Mouse (Mus musculus) embryonic fibroblast, embryonic 13.5 days (primary cell): ENCODE data around the gene Pld4.

Source experiments
- CTCF ChIP-seq: IDR thresholded peaks from 2 replicates; pipeline ENCODE4 v1.5.1; 2011; ENCODE audit warnings: mild to moderate bottlenecking, control low read depth, low read length, moderate library complexity, borderline replicate concordance; ENCODE audit not compliant: insufficient read depth
- POLR2A ChIP-seq: IDR thresholded peaks from 2 replicates; pipeline ENCODE4 v1.6.1; 2011; ENCODE audit warnings: low read depth, mild to moderate bottlenecking, control low read depth, low read length, moderate library complexity

DNA sequence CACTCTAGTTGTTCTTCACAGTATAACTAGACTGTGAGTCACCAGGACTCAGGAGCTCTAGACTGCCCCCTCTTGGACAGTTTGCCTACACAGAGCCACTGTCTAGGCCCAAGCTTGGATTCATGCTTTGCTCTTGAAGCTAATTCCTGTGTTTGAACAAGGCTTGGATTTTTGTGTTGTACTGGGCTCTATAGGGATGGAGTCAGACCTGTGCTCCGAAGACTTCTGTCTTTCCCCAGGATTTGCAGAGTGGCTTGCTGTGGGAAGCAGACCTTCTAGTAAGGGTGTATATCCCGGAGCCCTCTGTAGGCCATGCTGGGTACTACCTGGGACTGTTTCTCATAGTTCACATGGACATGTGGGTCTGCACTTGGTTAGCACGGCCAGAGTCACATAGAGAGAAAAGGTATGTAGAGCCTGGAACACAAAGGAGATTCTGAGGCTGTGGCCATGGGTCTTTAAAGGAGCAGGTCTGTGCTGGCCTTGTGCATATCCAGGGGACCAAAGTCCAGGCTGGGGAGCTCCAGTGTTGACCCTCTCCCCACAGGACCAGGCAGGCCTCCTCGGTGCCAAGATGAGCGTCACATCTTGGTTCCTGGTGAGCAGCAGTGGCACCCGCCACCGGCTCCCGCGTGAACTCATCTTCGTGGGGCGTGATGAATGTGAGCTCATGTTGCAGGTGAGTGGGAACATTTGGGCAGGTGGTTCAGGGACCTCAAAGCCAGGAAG lies 36.2 kb upstream of the Pld4 start:
- TF ChIP-seq CTCF = no peak
- TF ChIP-seq POLR2A = no peak
